Mouse (Mus musculus): ENCODE results near the gene Cd5.

Cd5 gene

DNA sequence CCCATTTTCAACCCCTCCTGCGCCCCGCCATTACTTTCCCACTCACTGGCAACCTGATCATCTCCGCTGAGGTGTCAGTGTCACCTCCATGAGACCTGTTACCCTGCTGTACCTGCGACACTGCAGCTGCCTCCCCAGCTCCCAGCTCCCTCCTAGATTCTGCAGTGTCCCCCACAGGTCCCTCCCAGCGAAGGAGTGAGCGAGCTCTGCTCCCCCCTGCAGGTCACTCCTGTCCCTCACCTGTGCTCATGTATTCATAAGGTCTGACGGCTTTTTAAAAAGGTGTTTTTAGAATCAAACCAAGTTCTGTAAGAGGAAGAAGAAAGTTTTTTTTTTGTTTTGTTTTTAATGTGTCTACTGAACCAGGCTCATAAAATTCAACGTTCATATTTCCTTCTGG lies 36.7 kb downstream of the Cd5 start:
- DNase-seq (ENCODE audit: low spot score in 2 of 2), result no peak

DNA sequence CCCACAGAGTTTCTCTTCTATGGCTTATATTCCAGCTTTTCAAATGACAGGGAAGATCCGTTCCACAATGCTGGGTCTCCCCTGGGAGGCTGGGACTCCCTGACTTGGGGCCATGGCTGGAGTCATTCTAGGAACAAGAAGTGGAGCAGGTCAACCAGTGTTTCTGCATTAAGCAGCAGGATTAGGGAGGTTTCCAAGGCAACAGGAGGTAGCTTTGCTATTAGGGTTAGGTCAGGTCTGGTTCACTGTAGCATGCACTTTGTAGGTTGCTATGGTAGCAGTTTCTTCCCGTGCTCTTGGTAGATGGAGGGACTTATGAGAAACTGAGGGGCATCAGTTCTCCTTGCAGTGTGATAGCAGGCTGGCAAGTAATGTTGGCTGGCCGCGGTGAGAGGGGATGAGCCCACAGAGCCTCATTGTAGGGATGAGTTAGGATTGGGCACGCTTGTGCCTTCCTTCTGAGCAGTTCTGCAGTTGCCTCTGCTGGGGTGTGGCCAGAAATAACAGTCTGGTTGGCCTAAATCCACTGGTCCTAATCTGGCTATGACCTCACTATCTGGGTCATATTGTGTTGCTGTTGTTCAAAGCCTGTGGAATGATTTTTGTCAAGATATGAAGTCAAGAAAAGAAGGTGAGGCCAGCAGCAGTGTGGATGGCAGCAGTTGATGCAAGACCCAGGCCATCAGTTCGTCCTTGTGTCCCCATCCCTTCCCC lies 37.6 kb downstream of the Cd5 start:
- no peak for DNase-seq (ENCODE audit: low spot score in 2 of 2)

DNA sequence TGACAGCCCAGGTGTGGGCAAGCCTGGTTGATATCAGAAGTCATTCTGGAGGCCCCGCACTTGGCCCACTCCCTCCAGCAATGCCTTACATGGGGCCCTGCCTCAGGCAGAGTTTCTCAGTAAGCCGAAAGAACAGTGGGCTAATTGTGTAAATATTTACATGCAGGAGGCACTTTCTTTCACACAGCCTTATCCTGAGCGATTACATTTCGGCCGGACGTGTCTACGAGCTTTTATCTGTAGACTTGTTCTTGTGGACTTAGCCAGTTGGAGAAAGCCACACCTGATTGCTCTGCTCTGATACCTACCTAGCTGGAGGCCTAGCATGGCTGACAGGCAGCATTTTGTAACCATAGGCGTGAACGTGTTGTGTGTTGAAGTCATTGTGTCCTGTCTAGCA lies 39.0 kb downstream of the Cd5 start:
- no peak for DNase-seq (ENCODE audit: low spot score in 2 of 2)

DNA sequence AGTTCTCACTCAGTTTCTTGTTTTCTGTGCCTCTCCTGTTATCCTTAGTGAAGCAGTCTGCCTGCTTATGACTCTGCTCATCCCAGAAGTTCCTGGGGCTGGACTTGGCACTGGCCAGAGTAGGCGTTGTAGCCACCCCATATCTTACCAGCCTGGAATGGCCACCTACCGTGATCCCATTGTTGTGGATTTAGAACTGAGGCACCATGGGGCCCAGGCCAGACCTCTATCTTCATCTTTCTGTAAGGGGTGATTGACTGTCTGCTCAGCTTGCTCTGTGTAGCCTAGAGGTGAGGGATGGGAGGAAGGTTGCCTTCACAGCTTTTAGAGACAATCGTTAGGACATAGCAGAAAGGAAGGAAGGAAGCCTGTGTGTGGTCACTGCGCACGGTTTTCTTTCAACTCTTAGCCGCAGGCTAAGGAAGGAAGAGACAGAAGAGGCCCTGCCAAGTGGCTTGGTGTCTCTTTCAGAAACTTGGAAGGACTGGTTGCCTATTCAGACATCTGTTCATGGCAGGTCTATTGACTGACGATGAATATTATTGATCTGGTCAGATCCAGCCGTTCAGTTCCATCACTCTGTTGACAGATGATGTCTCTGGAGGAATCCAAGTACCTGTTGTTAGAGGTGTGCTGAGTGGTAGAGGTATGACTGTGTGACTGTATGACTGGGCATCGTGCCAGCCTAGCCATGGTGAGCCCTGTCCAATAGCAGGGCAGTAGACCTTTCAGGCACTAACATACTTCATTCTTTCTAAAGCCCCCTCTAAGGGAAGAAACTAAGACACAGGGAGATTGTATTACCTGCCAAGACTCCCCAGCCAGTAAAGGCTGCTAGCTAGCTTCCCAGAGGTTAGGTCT lies 40.4 kb downstream of the Cd5 start:
- DNase-seq (ENCODE audit: low spot score in 2 of 2), result no peak

DNA sequence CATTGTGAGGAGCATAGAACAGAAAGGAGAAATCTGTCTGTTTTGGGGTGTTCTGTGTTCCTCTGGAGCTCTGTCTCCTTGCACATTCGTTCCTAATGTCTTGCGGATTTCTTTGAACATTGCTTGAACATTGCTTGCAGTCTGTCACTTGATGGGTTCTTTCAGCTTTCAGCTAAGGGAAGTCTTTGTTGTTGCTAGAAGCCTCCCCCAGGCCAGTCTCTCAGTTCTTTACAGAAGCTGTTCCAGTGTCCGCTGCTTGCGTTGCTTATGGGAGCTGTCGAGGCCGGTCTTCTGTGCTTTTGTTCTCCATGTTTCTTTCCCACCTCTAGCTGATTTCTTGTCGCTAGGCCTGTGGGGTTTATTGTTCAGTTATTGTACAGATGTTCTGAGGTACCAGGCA lies 43.0 kb downstream of the Cd5 start:
- DNase-seq (ENCODE audit: low spot score in 2 of 2), result no peak

DNA sequence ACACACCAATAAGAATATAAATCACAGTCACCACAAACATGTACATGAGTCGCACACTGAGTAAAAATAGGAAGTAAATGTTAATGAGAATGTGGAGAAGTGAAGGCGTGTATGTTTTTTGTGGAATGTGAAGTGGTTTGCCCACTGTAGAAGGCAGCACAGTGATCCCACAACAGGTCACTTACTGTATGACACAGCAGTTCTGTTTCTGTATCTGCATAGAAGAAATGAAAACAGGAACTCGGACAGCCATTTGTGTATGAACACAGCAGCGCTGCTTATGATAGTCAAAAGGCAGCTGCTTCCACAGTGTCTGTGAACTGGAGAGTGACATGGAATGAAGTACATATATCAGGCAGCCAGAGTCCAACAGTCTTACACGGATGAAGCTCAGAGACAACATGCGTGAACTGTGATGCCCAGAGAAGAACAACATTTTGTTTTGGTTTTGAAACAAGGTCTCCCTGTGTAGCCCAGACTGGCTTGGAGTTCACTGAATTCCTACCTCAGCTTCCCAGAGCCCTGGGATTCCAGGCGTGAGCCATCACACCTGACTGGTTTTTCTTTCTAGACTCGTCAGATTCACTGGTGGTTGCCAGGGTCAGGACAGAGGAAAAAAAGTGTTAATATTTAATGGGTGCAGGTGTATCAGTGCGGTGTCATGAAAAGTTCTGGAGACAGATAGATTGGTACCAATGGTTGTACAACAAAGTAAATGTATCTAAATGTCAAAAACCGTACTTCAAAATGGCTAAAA lies 44.7 kb downstream of the Cd5 start:
- DNase-seq (ENCODE audit: low spot score in 2 of 2), result no peak

DNA sequence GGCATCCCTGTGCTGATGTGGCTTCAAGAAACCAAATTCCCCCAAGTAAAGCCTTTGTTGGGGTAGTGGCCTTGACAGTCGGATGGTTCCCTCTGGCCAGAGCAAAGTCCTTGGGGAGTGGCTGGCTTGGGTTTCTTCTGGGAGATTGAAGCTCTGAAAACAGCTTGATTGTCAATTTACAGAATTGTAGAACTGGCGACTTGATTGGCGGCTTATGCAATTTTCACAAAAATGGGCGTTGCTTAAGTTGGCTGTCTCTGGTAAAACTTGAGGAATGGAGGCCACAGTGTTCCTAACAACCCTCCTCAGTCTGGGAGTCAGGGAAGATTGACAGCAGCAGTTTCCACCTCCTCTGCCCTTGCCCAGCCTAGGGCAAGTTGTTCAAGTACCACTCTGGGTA lies 46.4 kb downstream of the Cd5 start:
- no peak for DNase-seq (ENCODE audit: low spot score in 2 of 2)

DNA sequence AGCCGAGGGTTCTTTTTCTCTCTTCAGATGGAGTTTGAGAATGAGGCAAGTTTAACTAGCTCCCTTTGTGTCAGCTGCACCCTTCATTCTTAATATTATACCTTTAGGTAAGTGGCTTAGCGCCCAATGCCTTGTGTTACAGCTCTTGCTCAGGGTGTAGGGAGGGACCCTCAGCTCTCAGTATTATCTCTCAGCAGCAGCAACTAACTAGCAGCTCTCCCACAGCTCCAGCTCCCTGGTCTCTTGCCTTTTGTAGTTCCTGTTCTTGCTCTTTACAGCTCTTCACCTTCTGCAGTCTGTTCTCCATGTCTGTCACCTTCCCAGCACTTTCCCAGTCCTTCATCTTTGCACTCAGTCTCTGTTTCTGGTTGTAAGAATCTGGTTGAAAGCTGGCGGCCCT lies 47.1 kb downstream of the Cd5 start:
- no peak for DNase-seq (ENCODE audit: low spot score in 2 of 2)

DNA sequence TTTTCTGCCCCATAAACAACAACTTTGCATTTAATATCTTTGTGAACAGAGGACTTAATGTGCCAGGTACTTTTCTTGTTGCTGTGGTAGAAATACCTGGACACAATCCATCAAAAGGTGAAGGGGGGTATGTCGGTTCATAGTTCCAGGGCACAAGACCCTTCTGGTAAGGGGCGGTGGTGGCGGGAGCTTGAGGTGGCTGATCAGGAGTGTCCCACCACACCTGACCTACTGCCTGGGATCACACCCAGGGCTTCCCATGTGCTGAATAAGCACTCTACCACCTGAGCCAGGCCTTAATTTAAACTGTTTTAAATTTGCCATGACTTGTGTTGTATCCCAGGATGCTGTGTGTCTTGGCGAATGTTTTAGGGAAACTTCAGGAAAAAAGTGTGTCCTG lies 47.7 kb downstream of the Cd5 start:
- no peak for DNase-seq (ENCODE audit: low spot score in 2 of 2)

DNA sequence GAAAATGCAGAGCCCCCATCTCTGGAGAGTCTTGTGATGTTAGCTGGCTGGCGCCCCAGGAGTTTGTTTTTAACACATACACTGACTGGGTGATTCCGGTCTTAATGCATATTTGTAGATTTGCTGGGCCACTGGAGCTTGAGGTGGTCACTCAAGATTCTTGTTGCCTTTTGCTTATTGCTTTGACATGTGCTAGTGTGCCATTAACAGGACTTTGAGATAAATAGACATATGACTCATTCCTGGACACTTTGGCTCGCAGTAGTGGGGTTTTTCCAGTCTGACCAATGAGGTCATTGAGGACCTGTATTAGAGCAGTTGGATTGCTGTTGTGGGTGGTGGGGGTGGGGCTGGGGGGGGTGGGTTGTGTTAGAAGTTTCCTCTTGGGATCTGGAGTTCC lies 48.5 kb downstream of the Cd5 start:
- DNase-seq (ENCODE audit: low spot score in 2 of 2), result no peak

DNA sequence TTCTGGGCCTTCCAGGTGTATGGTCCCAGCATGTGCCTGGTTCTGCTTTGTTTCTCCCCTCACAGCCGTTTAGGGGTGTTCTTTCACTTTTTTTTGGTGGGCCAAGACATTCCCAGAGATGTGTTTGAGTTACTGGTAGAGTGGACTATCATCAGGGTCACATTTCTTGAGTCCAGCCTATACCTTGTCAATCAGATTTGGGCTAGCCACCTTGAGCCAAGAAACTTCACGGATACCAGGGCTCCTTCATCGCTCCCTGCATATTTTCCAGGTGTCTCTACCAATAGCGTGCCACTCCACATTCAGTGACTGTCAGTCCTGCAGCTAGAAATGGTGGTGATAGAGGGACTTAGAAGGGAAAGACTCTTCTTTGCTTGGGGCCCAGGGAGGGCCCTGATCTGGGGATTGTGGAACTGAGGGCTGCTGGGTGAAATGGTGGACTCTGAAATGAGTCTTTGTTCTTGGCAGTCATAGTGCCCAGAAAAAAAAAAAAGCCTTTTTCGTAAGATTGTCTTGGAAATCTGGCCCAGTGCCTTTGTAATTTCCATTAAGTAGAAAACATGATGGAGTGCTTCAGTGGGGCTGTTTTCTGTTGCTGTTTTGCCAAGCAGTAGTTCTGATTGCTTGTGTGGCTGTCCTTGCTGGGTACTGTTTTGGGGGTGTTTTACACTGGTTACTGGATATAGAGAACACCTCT lies 49.2 kb downstream of the Cd5 start:
- DNase-seq (ENCODE audit: low spot score in 2 of 2), result no peak

DNA sequence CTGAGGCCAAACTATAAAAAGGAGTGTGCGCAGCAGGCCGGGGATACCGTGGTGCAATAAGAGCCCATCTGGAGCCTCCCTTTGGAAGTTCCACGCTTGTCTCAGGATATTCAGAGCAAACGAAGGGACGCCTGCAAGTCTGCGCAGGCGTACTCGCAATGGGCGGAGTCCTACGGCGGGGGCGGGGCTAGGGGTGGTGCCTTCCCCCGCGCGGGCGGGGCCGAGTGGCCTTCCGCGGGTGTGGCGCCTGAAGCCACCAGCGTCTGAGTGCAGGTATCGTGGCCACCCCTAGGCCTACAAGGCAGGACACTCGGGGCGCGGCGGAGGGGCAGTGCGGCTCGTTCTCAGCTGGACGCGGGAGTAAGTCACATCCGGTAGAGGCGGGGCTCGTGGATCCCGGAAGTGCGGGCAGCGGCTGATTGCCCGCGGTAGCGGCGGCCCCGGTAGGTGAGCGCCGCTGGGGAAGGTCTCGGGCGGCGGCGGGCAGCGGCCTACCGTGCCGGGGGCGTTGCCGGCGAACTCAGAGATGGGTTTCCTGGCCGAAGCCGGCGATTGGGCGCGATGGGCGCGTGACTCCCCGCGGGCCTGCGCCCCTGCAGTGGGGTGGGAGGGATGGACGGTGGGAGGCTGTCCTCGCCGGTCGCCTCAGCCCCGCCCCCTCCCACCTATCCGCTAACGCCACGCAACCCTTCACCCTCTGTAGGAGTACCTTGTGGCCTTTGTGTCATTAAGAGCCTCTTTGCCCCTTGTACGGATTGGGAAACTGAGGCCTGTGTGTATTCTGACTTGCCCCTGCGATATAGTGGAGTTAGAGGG lies 50.1 kb downstream of the Cd5 start, which contains the start of gene Vps37c:
Gene Vps37c, plus strand, starts transcription at position 199 of the 816 bp plus-strand sequence.
- DNase-seq (ENCODE audit: low spot score in 2 of 2), result peak; percentile 92 to 100

DNA sequence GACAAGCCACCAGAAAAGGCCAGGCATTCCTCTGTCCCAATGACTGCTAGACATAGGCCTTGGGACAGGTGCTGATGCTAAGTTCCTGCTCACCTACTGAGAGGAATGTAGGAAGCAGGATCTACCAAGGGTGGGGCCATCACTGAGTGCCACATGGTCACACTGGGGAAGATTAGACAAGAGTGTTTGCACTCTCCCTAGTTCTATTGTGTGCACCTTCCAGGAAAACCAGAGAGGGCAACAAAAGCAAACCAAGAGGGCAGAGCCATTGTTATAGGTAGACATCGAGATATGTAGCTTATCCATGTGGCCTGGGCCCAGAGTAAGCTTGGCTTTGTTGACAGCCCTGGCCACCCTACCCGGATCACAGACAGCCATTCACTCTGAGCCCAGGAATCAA lies 53.1 kb downstream of the Cd5 start:
- no peak for DNase-seq (ENCODE audit: low spot score in 2 of 2)

DNA sequence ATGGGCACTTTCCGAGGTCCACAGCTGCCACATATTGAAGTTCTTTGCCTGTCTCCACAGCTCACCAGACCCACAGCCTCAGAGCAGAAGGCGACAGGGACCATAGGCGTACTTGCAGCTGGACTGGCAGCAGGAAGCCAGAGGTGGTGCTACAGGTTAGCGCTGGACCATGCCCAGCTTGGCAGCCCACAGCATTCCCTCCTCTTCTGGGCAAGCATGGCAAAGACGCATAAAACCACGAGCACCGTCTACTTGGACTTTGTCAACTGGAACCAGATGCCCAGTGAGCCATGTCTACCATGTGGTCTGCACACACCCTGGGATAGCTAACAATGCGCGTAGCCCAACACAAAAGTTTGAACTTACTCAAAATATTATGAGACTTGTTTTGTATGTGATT lies 53.7 kb downstream of the Cd5 start:
- no peak for DNase-seq (ENCODE audit: low spot score in 2 of 2)

DNA sequence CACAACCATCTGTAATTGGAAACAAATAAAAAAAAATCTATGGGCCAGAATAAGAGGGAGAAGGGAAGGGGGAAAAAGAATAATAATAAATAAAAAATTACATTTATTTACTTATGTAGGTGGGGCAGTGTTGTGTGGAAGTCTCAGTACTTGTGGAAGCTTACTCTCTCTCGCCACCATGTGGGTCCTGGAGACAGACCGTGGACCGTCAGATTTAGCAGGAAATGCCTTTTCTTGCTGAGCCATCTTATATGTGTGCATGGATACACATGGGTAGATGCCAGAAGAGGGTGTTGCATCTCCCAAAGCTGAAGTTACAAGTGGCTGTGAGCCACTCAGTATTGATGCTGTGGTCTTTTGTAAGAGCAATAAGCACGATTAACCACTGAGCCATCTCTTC lies 57.2 kb downstream of the Cd5 start:
- DNase-seq (ENCODE audit: low spot score in 2 of 2), result no peak

DNA sequence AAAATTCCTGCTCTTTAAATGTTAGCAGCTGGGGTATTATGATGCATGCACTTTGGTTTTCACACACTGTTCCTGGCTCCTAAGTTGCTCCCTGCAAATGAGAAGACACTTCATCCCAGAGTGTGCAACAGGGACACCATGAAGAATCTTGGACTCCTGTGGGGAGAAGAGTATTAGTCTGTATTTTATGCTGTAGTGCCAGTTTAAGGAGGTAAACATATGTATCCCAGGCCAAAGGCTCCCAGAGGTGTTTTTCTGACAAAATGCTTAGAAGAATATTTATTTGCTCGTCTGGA lies 60.1 kb downstream of the Cd5 start:
- no peak for DNase-seq (ENCODE audit: low spot score in 2 of 2)

DNA sequence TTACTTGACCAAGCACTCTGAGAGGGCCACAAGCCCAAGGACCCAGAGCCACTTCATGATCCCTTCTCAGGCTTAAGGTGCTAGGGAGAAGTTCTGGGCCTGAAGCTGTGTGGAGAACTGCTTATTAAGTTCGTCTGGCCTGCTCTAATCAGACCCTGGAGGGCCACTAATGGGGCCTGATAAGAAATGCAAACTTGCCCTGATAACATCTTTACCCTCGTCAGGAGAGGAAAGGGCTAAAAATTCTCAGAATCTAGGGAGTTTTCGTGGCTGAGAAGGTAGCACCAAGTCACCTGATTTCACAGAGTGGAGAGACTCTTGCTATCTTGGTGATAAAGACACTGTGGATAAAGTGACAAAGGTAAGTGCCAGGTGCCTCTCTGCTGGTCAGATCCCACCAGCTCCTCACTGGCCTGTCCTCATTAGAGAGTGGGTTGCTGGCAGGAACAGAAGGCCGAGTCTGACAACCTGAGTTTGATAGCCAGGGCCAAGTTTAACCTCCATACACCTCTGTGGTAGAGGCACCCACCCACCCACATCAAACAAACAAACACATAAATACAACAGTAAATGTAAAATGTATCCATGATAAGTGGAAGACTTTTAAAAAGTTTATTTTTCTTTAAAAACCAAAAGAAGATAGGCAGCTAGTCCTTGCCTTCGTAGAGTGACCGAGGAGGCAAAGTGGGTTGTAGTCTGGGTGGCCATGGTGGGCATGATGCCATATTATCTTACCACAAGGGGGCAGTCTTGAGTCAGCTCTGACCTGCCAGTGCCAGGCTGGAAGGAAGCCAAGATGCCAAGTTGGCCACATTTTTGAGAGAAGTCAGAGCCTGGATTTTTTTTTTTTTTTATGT lies 60.7 kb downstream of the Cd5 start, which contains the start of gene Pga5:
Gene Pga5, minus strand, starts transcription at position 157 of the 857 bp plus-strand sequence.
- DNase-seq (ENCODE audit: low spot score in 2 of 2), result peak; percentile 48 to 58

DNA sequence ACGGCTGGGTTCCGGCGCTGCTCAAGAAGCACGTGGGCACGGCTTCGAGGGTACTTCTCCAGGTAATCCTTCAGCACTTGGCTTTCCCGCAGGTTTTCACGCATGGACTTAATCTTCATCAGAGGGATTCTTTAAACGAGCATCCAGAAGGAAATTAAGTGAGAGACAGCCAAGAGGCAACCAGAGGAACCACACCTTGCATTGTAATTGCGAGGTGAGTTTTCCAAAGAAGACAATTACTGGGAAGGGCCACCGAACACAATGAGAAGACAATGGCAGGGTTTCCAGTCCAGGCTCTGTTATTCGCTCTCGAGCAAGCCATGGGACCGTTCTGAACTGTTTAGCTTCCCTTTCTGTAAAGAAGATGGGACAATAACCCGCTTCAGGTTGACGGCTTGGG lies 62.1 kb downstream of the Cd5 start:
- no peak for DNase-seq (ENCODE audit: low spot score in 2 of 2)

DNA sequence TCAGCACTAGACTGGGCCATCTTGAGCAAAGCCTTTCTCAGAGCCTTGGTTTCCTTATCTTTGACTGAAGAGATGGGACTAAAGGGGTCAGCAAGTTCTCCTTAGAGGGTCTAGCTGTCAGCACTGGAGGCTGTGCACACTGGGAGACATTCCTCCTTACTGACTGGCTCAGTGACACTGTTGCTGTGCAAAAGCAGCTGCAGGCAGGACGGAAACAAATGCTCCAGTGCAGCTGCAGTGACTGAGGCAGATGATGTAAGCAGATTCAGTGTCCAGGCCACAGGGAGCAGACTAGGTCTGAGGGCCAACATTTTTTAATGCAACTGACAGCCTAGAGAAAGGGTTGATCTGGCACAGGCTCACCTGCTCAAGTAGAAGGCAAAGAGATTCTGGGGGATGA lies 65.5 kb downstream of the Cd5 start:
- DNase-seq (ENCODE audit: low spot score in 2 of 2), result no peak

DNA sequence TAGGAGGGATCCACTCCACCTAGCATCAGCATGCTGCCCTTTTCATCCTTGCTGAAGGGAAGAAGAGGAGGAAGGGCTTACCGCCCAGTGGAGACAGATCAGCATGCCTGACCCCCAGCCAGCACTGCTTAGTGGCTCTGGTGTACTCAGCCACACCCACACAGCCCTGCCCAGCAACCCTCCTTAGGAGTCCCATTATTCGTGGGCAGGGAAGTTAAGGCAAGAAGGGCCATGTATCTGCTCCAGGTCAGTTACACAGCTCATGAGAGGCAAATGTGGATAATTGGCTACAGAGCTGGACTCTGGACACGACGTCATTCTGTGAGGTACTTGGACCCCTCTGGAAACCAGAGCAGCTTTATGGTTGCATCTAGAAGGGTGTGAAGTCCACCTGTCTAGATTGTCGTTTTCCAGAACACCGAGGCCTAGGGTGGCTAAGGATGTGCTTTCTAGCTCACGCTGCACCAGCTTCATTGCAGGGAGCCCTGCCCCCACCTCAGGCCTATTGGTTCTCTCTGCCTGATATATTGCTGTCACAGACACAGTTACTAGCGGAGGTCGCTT lies 66.9 kb downstream of the Cd5 start:
- DNase-seq (ENCODE audit: low spot score in 2 of 2), result no peak
